Mouse (Mus musculus) gastrocnemius, adult 8-10 months (tissue): ENCODE results near the gene Amigo3. TPM values are rescaled to one million over a fixed set of nuclear protein-coding genes. Genes with fewer than 3 reads are reported as not detected.
A peak's percentile ranks its signal among the peaks of the same experiment; 100 is the strongest.

ENCODE experiments used
- DNase-seq, 2 experiments: peaks; one replicate each; pipeline ENCODE4 v3.0.0; 2022; ENCODE audit warnings: low spot score in 2 of 2
- microRNA-seq: library from miRNA; unstranded; fragments of <30 nt; microRNA quantifications from one replicate; pipeline ENCODE4 v1.2.0, GENCODE M21; 2022
- total RNA-seq, 4 experiments: library from RNA; stranded (reverse); gene quantifications; 2 replicates each; pipeline ENCODE4 v1.2.4; 2022

The Amigo3 gene
- total RNA-seq, 4 experiments from 2014 or later, result 0.80 to 2.2 (median 1.5) TPM

DNA sequence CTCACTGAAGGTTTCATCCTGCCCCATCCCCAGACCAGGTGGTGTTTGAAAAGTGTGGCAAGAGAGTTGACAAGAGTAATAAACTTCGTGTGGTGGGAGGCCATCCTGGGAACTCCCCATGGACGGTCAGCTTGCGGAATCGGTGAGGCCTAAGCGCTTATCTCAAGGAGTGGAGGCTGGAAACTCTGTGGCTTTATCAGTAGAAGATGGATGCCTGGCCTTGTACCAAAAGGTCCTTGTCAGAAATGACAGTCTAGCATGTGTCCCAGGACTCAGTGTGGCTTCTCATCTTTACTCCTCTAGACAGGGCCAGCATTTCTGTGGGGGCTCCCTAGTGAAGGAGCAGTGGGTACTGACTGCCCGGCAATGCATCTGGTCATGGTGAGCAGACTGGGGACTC is 30.6 kb downstream of the Amigo3 start:
- no peak for DNase-seq

DNA sequence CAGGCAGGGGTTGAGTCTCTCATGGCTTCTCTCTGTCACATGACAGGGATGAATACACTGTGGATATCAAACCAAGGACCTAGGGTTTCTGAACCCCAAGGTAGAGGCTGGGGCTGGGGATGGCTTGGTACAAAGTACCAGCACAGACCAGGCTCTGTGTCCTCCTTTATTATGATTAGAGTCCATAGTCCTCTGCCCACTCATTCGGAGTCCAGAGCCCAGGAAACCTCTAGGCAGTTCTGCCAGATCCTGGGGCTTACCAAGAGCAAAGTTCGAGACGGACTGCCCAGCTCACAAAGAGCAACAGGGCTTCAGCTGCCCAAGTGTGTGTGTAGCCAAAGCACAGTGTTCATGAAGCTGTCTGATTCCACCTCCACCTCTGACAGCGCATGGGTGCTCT is 32.3 kb downstream of the Amigo3 start:
- no peak for DNase-seq

DNA sequence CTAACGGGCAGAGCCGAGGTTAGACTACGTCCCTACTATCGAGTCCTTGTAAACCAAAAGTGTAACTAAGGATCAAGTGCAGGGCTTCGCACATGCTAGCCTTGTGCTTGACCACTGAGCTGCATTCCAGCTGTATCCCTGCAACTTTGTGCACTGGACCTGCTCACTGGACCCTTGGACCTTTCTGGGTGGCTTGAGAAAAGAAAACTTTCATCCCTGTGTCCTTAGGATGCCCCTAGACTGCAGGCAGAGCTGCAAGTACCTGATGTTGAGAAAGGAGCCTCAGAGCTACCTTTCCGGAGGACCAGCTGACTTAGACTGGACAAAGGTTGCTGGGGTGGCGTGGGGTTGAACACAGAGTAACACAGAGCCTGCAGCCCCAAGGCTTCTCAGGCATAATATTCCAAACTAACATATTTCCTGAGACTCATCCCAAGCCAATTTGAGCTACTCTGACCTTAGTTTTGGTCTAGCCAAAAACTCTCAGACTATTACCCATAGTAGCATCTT is 37.7 kb downstream of the Amigo3 start:
- no peak for DNase-seq

DNA sequence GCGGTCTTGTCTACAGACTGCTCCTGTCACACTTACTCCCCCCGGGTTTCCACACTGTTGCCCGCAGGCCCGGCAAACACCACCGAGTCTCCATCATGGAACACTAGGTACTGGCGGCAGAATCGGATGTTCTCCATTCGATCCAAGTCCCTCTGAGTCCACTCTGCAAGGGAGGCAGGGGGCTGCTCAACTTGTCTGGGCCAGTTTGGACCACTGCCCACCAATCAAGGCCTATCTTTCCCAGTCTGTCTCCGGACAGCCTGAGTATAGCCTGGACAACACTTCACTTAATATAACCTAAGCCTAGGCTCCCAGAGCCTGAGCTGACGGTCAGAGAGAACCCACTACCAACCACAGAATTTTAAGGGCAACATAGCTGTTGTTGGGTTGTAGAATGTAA is 40.6 kb downstream of the Amigo3 start:
- no peak for DNase-seq

GRCm38 (mm10) chr9:108094184-108094941 is 41.4 kb downstream of the Amigo3 start, which contains the start of gene Apeh:
TSS of gene Apeh (minus strand) at chr9:108094606.
- peak; percentile 95 for DNase-seq

GRCm38 (mm10) chr9:108094998-108095411 is 42.0 kb downstream of the Amigo3 start:
- no peak for DNase-seq

- no peak for DNase-seq
Measured at GRCm38 (mm10) chr9:108095518-108095917, 42.6 kb downstream of the Amigo3 start.

GRCm38 (mm10) chr9:108095949-108096712 is 43.2 kb downstream of the Amigo3 start:
- DNase-seq, result no peak

GRCm38 (mm10) chr9:108099619-108100018 is 46.7 kb downstream of the Amigo3 start:
- no peak for DNase-seq

GRCm38 (mm10) chr9:108104766-108105548 is 52.0 kb downstream of the Amigo3 start:
- DNase-seq, result no peak

Small RNA genes within 50 kb of the gene (microRNA-seq; reads per million reads assigned to microRNA genes)
- not detected for gene Gm47303
- gene Mir7088, result not detected

Other genes with a start within 250 kb of the Amigo3 start
- 10 to 100 TPM; 17.3 to 20.0 (median 18.0) TPM for gene Rbm6, start 179.9 kb upstream of the Amigo3 start, total RNA-seq
- 10 to 100 TPM; 10.8 to 14.7 (median 11.9) TPM for gene Mon1a, start 165.0 kb upstream of the Amigo3 start, total RNA-seq
- gene Mst1r, start 146.3 kb upstream of the Amigo3 start, total RNA-seq, result 1 to 10 TPM in 1 of 4 experiments, under 1 TPM in 3; 0.43 to 1.4 (median 0.82) TPM
- not detected for gene Actl11, start 124.7 kb upstream of the Amigo3 start, total RNA-seq
- under 1 TPM; 0.20 to 0.46 (median 0.35) TPM for gene Camkv, start 117.5 kb upstream of the Amigo3 start, total RNA-seq
- gene Traip, start 103.0 kb upstream of the Amigo3 start, total RNA-seq, result 1 to 10 TPM in 1 of 4 experiments, under 1 TPM in 3; 0.47 to 1.6 (median 0.57) TPM
- 1 to 10 TPM; 2.2 to 2.7 (median 2.5) TPM for gene Uba7, start 77.7 kb upstream of the Amigo3 start, total RNA-seq
- gene Gm20661, start 70.1 kb upstream of the Amigo3 start, total RNA-seq, result not detected
- gene Inka1, start 67.3 kb upstream of the Amigo3 start, total RNA-seq, result 1 to 10 TPM; 1.3 to 2.5 (median 2.0) TPM
- not detected for gene Cdhr4, start 60.7 kb upstream of the Amigo3 start, total RNA-seq
- gene Gm20662, start 56.8 kb upstream of the Amigo3 start, total RNA-seq, result 1 to 10 TPM in 3 of 4 experiments, not detected in 1; 1.3 to 1.9 (median 1.3) TPM
- 10 to 100 TPM; 19.7 to 22.9 (median 21.3) TPM for gene Ip6k1, start 50.7 kb upstream of the Amigo3 start, total RNA-seq
- 1 to 10 TPM; 4.3 to 6.2 (median 4.8) TPM for gene Gmppb, start 3.9 kb upstream of the Amigo3 start, total RNA-seq
- gene Mst1, start 27.3 kb downstream of the Amigo3 start, total RNA-seq, result under 1 TPM in 1 of 4 experiments, not detected in 3; 0.40 TPM
- gene Rnf123, start 30.2 kb downstream of the Amigo3 start, total RNA-seq, result 100 to 1,000 TPM; 137 to 185 (median 161) TPM
- gene Apeh, start 41.4 kb downstream of the Amigo3 start, total RNA-seq, result 10 to 100 TPM; 29.4 to 43.5 (median 33.6) TPM
- under 1 TPM; 0.02 to 0.07 (median 0.04) TPM for gene Bsn, start 137.2 kb downstream of the Amigo3 start, total RNA-seq
- 100 to 1,000 TPM; 159 to 203 (median 172) TPM for gene Dag1, start 210.8 kb downstream of the Amigo3 start, total RNA-seq
- gene Nicn1, start 237.3 kb downstream of the Amigo3 start, total RNA-seq, result 10 to 100 TPM in 3 of 4 experiments, 1 to 10 TPM in 1; 8.0 to 13.5 (median 12.4) TPM
- gene Amt, start 243.7 kb downstream of the Amigo3 start, total RNA-seq, result 1 to 10 TPM in 1 of 4 experiments, under 1 TPM in 3; 0.32 to 1.3 (median 0.54) TPM